Mouse (Mus musculus) midbrain, embryonic 16.5 days (tissue): ENCODE results near the gene Sigmar1. TPM values are rescaled to one million over a fixed set of nuclear protein-coding genes. Genes with fewer than 3 reads are reported as not detected.
A peak's percentile ranks its signal among the peaks of the same experiment; 100 is the strongest.

Source experiments
- ATAC-seq: fragments of 200-750 bp; cut with Nextera tagmentation; 2 replicates; pipeline ENCODE4 v1.8.0; 2017; ENCODE audit warnings: moderate TSS enrichment
- H3K27ac ChIP-seq: fragments of 300-500 bp; sonication (generic); 2 replicates; pipeline ENCODE4 v1.5.1; 2014; ENCODE audit warnings: mild to moderate bottlenecking, low read length, mixed read lengths
- H3K27me3 ChIP-seq: fragments of 300-500 bp; sonication (generic); 2 replicates; pipeline ENCODE4 v1.6.1; 2014; ENCODE audit warnings: low read depth, low read length, mixed read lengths; ENCODE audit not compliant: control insufficient read depth, insufficient read depth
- H3K36me3 ChIP-seq: fragments of 300-500 bp; sonication (generic); 2 replicates; pipeline ENCODE4 v1.6.1; 2014; ENCODE audit warnings: mild to moderate bottlenecking, low read length, moderate library complexity, mixed read lengths; ENCODE audit not compliant: control insufficient read depth, insufficient read depth
- H3K4me1 ChIP-seq: fragments of 300-500 bp; sonication (generic); 2 replicates; pipeline ENCODE4 v1.6.1; 2014; ENCODE audit warnings: mild to moderate bottlenecking, low read length, mixed read lengths; ENCODE audit not compliant: control insufficient read depth, insufficient read depth
- H3K4me2 ChIP-seq: fragments of 300-500 bp; sonication (generic); 2 replicates; pipeline ENCODE4 v1.6.1; 2014; ENCODE audit warnings: mild to moderate bottlenecking, low read length, mixed read lengths
- H3K4me3 ChIP-seq: fragments of 300-500 bp; sonication (generic); 2 replicates; pipeline ENCODE4 v1.5.1; 2014; ENCODE audit warnings: low read depth, mild to moderate bottlenecking, low read length, moderate library complexity, mixed read lengths
- H3K9ac ChIP-seq: fragments of 300-500 bp; sonication (generic); 2 replicates; pipeline ENCODE4 v1.6.1; 2014; ENCODE audit warnings: low read depth, low read length, mixed read lengths
- H3K9me3 ChIP-seq: fragments of 300-500 bp; sonication (generic); replicated peaks from 2 replicates; pipeline ENCODE4 v1.6.1; 2014; ENCODE audit warnings: mild to moderate bottlenecking, low read length, mixed read lengths; ENCODE audit not compliant: control insufficient read depth, poor library complexity, severe bottlenecking
- WGBS: fragments of 180-500 bp; shearing (Covaris S2); extraction: QIAGEN DNeasy Blood & Tissue Kit; methylation state at CpG from one replicate; pipeline ENCODE4 v1.1.7; 2014; 5-methylcytosine and 5-hydroxymethylcytosine counted together
- polyA plus RNA-seq: library from polyadenylated mRNA; unstranded; fragments of >200 nt; fragmentation: Nextera tagmentation; extraction: Ambion mirVana; gene quantifications from 2 replicates; pipeline ENCODE4 v1.2.1, GENCODE M21; 2015

The Sigmar1 gene
- polyA plus RNA-seq, 1 experiment from 2014 or later = 65.1 TPM

- Histone ChIP-seq H3K4me2 (peak overlapping the region; percentile 71), H3K27ac (peak overlapping the region; percentile 88), H3K36me3 (peaks cover 3% of the 10 kb centered on the region; the same call in 1 of the 2 replicates), H3K9me3 (no peaks in the 10 kb centered on the region), H3K27me3 (no peaks in the 10 kb centered on the region), H3K4me1 (peaks cover 16% of the 10 kb centered on the region), H3K9ac (peak overlapping the region; percentile 89), H3K4me3 (peak overlapping the region; percentile 89)
- peak; percentile 97 for ATAC-seq
- 0% methylated on average over 27 of the region's 27 CpGs for WGBS
These were observed 14.8 kb downstream of the Sigmar1 start for GRCm38 (mm10) chr4:41741158-41741560.

- Histone ChIP-seq H3K4me1 (peaks cover 16% of the 10 kb centered on the region), H3K36me3 (peaks cover 3% of the 10 kb centered on the region; the same call in 1 of the 2 replicates), H3K9ac (peak overlapping the region; percentile 89), H3K27ac (peak overlapping the region; percentile 88), H3K27me3 (no peaks in the 10 kb centered on the region), H3K4me3 (peak overlapping the region; percentile 89), H3K4me2 (peak overlapping the region; percentile 71), H3K9me3 (no peaks in the 10 kb centered on the region)
- peak; percentile 82 for ATAC-seq
- WGBS = under 1% methylated on average over 48 of the region's 48 CpGs
These were observed 15.4 kb downstream of the Sigmar1 start for GRCm38 (mm10) chr4:41740380-41741157.

- H3K9ac ChIP-seq = 0 out of 2 replicates have a peak overlapping the region, but pooled peaks have one; percentile 89
- H3K27ac ChIP-seq = no peak overlapping the region
- H3K4me2 ChIP-seq = peak overlapping the region; percentile 71
- no peak for ATAC-seq
- no peaks in the 10 kb centered on the region for H3K27me3 ChIP-seq
- whole genome bisulfite sequencing = 97% methylated on average over 13 of the region's 13 CpGs
- no peaks in the 10 kb centered on the region for H3K9me3 ChIP-seq
- H3K4me3 ChIP-seq = no peak overlapping the region
- H3K36me3 ChIP-seq = peaks cover 3% of the 10 kb centered on the region; the same call in 1 of the 2 replicates
- peaks cover 16% of the 10 kb centered on the region for H3K4me1 ChIP-seq
These were observed 16.7 kb downstream of the Sigmar1 start for GRCm38 (mm10) chr4:41739260-41739659.

GRCm38 (mm10) chr4:41738256-41738603 is 17.7 kb downstream of the Sigmar1 start:
- H3K4me2 ChIP-seq = no peak overlapping the region
- H3K4me3 ChIP-seq = no peak overlapping the region
- WGBS = 74% methylated on average over 1 of the region's 1 CpGs
- H3K9ac ChIP-seq = no peak overlapping the region
- no peak for ATAC-seq
- peaks cover 2% of the 10 kb centered on the region; the same call in 1 of the 2 replicates for H3K27me3 ChIP-seq
- H3K27ac ChIP-seq = no peak overlapping the region
- no peaks in the 10 kb centered on the region for H3K9me3 ChIP-seq
- H3K36me3 ChIP-seq = peaks cover 3% of the 10 kb centered on the region; the same call in 1 of the 2 replicates
- H3K4me1 ChIP-seq = peaks cover 16% of the 10 kb centered on the region

GRCm38 (mm10) chr4:41737602-41738255 is 18.2 kb downstream of the Sigmar1 start:
- H3K9me3 ChIP-seq = no peaks in the 10 kb centered on the region
- no peak overlapping the region for H3K4me2 ChIP-seq
- H3K27me3 ChIP-seq = peaks cover 7% of the 10 kb centered on the region
- 0 out of 2 replicates have a peak, but pooled peaks have one; percentile 16 for ATAC-seq
- peaks cover 16% of the 10 kb centered on the region for H3K4me1 ChIP-seq
- no peak overlapping the region for H3K9ac ChIP-seq
- no peak overlapping the region for H3K4me3 ChIP-seq
- H3K27ac ChIP-seq = no peak overlapping the region
- peaks cover 3% of the 10 kb centered on the region; the same call in 1 of the 2 replicates for H3K36me3 ChIP-seq
- 45% methylated on average over 8 of the region's 8 CpGs for WGBS

GRCm38 (mm10) chr4:41731052-41731765 is 24.7 kb downstream of the Sigmar1 start, which contains the start of gene Arid3c:
TSS of gene Arid3c (minus strand) at chr4:41731142.
- H3K9me3 ChIP-seq = no peaks in the 10 kb centered on the region
- 2% methylated on average over 48 of the region's 50 CpGs for WGBS
- no peak within 1 kb of the TSS for H3K27ac ChIP-seq
- H3K27me3 ChIP-seq = peaks cover 61% of the 10 kb centered on the region
- peak within 1 kb of the TSS; percentile 69 for H3K4me2 ChIP-seq
- H3K9ac ChIP-seq = peak within 1 kb of the TSS; percentile 48
- peak; percentile 66; the same call in 1 of the 2 replicates for ATAC-seq
- H3K4me3 ChIP-seq = peak within 1 kb of the TSS; percentile 41
- H3K4me1 ChIP-seq = peaks cover 6% of the 10 kb centered on the region
- H3K36me3 ChIP-seq = no peaks in the 10 kb centered on the region

- Histone ChIP-seq H3K4me2 (no peak overlapping the region), H3K27ac (no peak overlapping the region)
- ATAC-seq = no peak
These were observed 28.9 kb downstream of the Sigmar1 start for GRCm38 (mm10) chr4:41726826-41727621.

GRCm38 (mm10) chr4:41722918-41723351 is 33.0 kb downstream of the Sigmar1 start, which contains the start of gene Dctn3:
TSS of gene Dctn3 (minus strand) at chr4:41723170.
- Histone ChIP-seq H3K4me3 (peak within 1 kb of the TSS; percentile 93), H3K27ac (peak within 1 kb of the TSS; percentile 67; the same call in 1 of the 2 replicates), H3K4me2 (peak within 1 kb of the TSS; percentile 93), H3K27me3 (peaks cover 40% of the 10 kb centered on the region), H3K36me3 (peaks cover 13% of the 10 kb centered on the region), H3K9ac (peak within 1 kb of the TSS; percentile 94), H3K4me1 (peaks cover 15% of the 10 kb centered on the region), H3K9me3 (no peaks in the 10 kb centered on the region)
- under 1% methylated on average over 27 of the region's 27 CpGs for WGBS
- peak; percentile 96 for ATAC-seq

More at GRCm38 (mm10) chr4:41726826-41727621, 28.9 kb downstream of the Sigmar1 start:
- no peak overlapping the region for H3K9ac ChIP-seq
- WGBS = 14% methylated on average over 20 of the region's 20 CpGs
- peaks cover 72% of the 10 kb centered on the region for H3K27me3 ChIP-seq
- H3K4me1 ChIP-seq = peaks cover 15% of the 10 kb centered on the region
- no peak overlapping the region for H3K4me3 ChIP-seq
- no peaks in the 10 kb centered on the region for H3K36me3 ChIP-seq
- no peaks in the 10 kb centered on the region for H3K9me3 ChIP-seq
